Mouse (Mus musculus): ENCODE data around the gene Tmem219. TPM values are rescaled to one million over a fixed set of nuclear protein-coding genes. Genes with fewer than 3 reads are reported as not detected.

The Tmem219 gene
- polyA plus RNA-seq (2021; fragmentation: Nextera tagmentation) = 30.6 and 32.0 TPM in 2 replicates
- long read RNA-seq, experiment 1, transcript Tmem219-203 (5 exons, 1,087 nt) = major isoform, 13 of 27 reads
- long read RNA-seq, experiment 1, partial matches to known transcripts = 1 of 27 reads
- long read RNA-seq, experiment 1, other reads (novel, unspliced or antisense) = 5 of 27 reads
- long read RNA-seq, experiment 2, transcript Tmem219-204 (6 exons, 915 nt) = major isoform, 8 of 33 reads
- long read RNA-seq, experiment 2, partial matches to known transcripts = 3 of 33 reads
- long read RNA-seq, experiment 2, other reads (novel, unspliced or antisense) = 15 of 33 reads

GRCm38 (mm10) chr7:126922624-126923060, at the start of gene Tmem219:
TSS of gene Tmem219 (minus strand) at chr7:126922917.

GRCm38 (mm10) chr7:126949793-126950646, 27.3 kb upstream of the Tmem219 start, which contains the start of gene Sez6l2:
TSS of gene Sez6l2 (plus strand) at chr7:126950563.

GRCm38 (mm10) chr7:126949403-126949792, 26.7 kb upstream of the Tmem219 start, which contains the start of gene Asphd1:
TSS of gene Asphd1 (minus strand) at chr7:126949582.

GRCm38 (mm10) chr7:126928384-126929037, 5.8 kb upstream of the Tmem219 start, which contains the start of gene Kctd13:
TSS of gene Kctd13 (plus strand) at chr7:126928879.

GRCm38 (mm10) chr7:126884286-126885164, 38.2 kb downstream of the Tmem219 start, which contains the start of gene Taok2:
TSS of gene Taok2 (minus strand) at chr7:126884703.

GRCm38 (mm10) chr7:126862147-126862784, 60.5 kb downstream of the Tmem219 start, which contains the start of gene Ino80e:
TSS of gene Ino80e (minus strand) at chr7:126862377.

GRCm38 (mm10) chr7:126861429-126862130, 61.1 kb downstream of the Tmem219 start, which contains the start of gene Hirip3:
TSS of gene Hirip3 (plus strand) at chr7:126861972.

GRCm38 (mm10) chr7:126847116-126847420, 75.6 kb downstream of the Tmem219 start, which contains the start of gene Doc2a:
TSS of gene Doc2a (plus strand) at chr7:126847416.

Other genes with a start within 250 kb of the Tmem219 start
- 13.9 and 18.1 TPM in 2 replicates for gene Sult1a1, start 246.5 kb downstream of the Tmem219 start, polyA plus RNA-seq (2021; fragmentation: Nextera tagmentation)
- 240 and 251 TPM in 2 replicates for gene Bola2, start 227.5 kb downstream of the Tmem219 start, polyA plus RNA-seq (2021; fragmentation: Nextera tagmentation)
- 10.0 and 10.4 TPM in 2 replicates for gene Slx1b, start 227.1 kb downstream of the Tmem219 start, polyA plus RNA-seq (2021; fragmentation: Nextera tagmentation)
- gene Coro1a, start 215.1 kb downstream of the Tmem219 start, polyA plus RNA-seq (2021; fragmentation: Nextera tagmentation) = 128 and 147 TPM in 2 replicates
- 34.5 and 44.7 TPM in 2 replicates for gene Mapk3, start 163.3 kb downstream of the Tmem219 start, polyA plus RNA-seq (2021; fragmentation: Nextera tagmentation)
- gene Gdpd3, start 156.6 kb downstream of the Tmem219 start, polyA plus RNA-seq (2021; fragmentation: Nextera tagmentation) = 0.40 and 0.59 TPM in 2 replicates
- 119 and 625 TPM in 2 replicates for gene Ypel3, start 146.0 kb downstream of the Tmem219 start, polyA plus RNA-seq (2021; fragmentation: Nextera tagmentation)
- gene Tbx6, start 141.4 kb downstream of the Tmem219 start, polyA plus RNA-seq (2021; fragmentation: Nextera tagmentation) = 0.20 TPM in 1 of 2 replicates, not detected in the other
- 53.5 and 61.0 TPM in 2 replicates for gene Ppp4c, start 130.4 kb downstream of the Tmem219 start, polyA plus RNA-seq (2021; fragmentation: Nextera tagmentation)
- gene Fam57b, start 125.2 kb downstream of the Tmem219 start, polyA plus RNA-seq (2021; fragmentation: Nextera tagmentation) = 5.9 and 8.8 TPM in 2 replicates
- gene 4930451I11Rik, start 91.3 kb downstream of the Tmem219 start, polyA plus RNA-seq (2021; fragmentation: Nextera tagmentation) = 1.2 and 2.7 TPM in 2 replicates
- gene Doc2a, start 75.5 kb downstream of the Tmem219 start, polyA plus RNA-seq (2021; fragmentation: Nextera tagmentation) = 14.1 and 30.1 TPM in 2 replicates
- gene Hirip3, start 60.9 kb downstream of the Tmem219 start, polyA plus RNA-seq (2021; fragmentation: Nextera tagmentation) = 3.4 and 4.3 TPM in 2 replicates
- 44.1 and 57.6 TPM in 2 replicates for gene Ino80e, start 60.5 kb downstream of the Tmem219 start, polyA plus RNA-seq (2021; fragmentation: Nextera tagmentation)
- 9.7 and 10.8 TPM in 2 replicates for gene Taok2, start 38.2 kb downstream of the Tmem219 start, polyA plus RNA-seq (2021; fragmentation: Nextera tagmentation)
- 260 and 277 TPM in 2 replicates for gene Kctd13, start 6.0 kb upstream of the Tmem219 start, polyA plus RNA-seq (2021; fragmentation: Nextera tagmentation)
- gene Asphd1, start 26.7 kb upstream of the Tmem219 start, polyA plus RNA-seq (2021; fragmentation: Nextera tagmentation) = 11.2 and 13.6 TPM in 2 replicates
- gene Sez6l2, start 27.6 kb upstream of the Tmem219 start, polyA plus RNA-seq (2021; fragmentation: Nextera tagmentation) = 68.2 and 74.7 TPM in 2 replicates
- gene Cdipt, start 53.0 kb upstream of the Tmem219 start, polyA plus RNA-seq (2021; fragmentation: Nextera tagmentation) = 223 and 227 TPM in 2 replicates
- gene Cdiptos, start 53.2 kb upstream of the Tmem219 start, polyA plus RNA-seq (2021; fragmentation: Nextera tagmentation) = 0.32 and 0.79 TPM in 2 replicates
- 3.3 and 3.4 TPM in 2 replicates for gene Mvp, start 91.7 kb upstream of the Tmem219 start, polyA plus RNA-seq (2021; fragmentation: Nextera tagmentation)
- gene Pagr1b, start 93.6 kb upstream of the Tmem219 start, polyA plus RNA-seq (2021; fragmentation: Nextera tagmentation) = 0.64 TPM in 1 of 2 replicates, not detected in the other
- 3.0 and 33.4 TPM in 2 replicates for gene Pagr1a, start 94.4 kb upstream of the Tmem219 start, polyA plus RNA-seq (2021; fragmentation: Nextera tagmentation)
- 19.0 and 44.2 TPM in 2 replicates for gene Gm42742, start 98.2 kb upstream of the Tmem219 start, polyA plus RNA-seq (2021; fragmentation: Nextera tagmentation)
- gene Prrt2, start 98.3 kb upstream of the Tmem219 start, polyA plus RNA-seq (2021; fragmentation: Nextera tagmentation) = 86.8 and 193 TPM in 2 replicates
- gene Maz, start 104.1 kb upstream of the Tmem219 start, polyA plus RNA-seq (2021; fragmentation: Nextera tagmentation) = 6.6 and 36.1 TPM in 2 replicates
- gene Kif22, start 119.6 kb upstream of the Tmem219 start, polyA plus RNA-seq (2021; fragmentation: Nextera tagmentation) = 18.0 and 24.4 TPM in 2 replicates
- not detected in 2 replicates for gene Zg16, start 164.4 kb upstream of the Tmem219 start, polyA plus RNA-seq (2021; fragmentation: Nextera tagmentation)
- 1.2 and 2.1 TPM in 2 replicates for gene AI467606, start 168.4 kb upstream of the Tmem219 start, polyA plus RNA-seq (2021; fragmentation: Nextera tagmentation)
- 0.47 and 0.55 TPM in 2 replicates for gene Qprt, start 199.3 kb upstream of the Tmem219 start, polyA plus RNA-seq (2021; fragmentation: Nextera tagmentation)
- gene Spn, start 214.9 kb upstream of the Tmem219 start, polyA plus RNA-seq (2021; fragmentation: Nextera tagmentation) = not detected in 2 replicates